Mouse (Mus musculus): ENCODE data around the gene Cnp.
A peak's percentile ranks its signal among the peaks of the same experiment; 100 is the strongest.
"Not testable (repeated sequence)": the region's sequence is repeated elsewhere in the genome, so short reads cannot be mapped to it uniquely, and the experiment has no call there.

Cnp gene

GRCm38 (mm10) chr11:100574708-100575483 lies at the start of gene Cnp:
Gene Cnp (plus strand): TSS chr11:100574904.
- peak; percentile 62 for DNase-seq (ENCODE audit: low read depth, low spot score)

- no peak for DNase-seq (ENCODE audit: low read depth, low spot score)
Measured at GRCm38 (mm10) chr11:100524987-100525630, 49.6 kb upstream of the Cnp start.

- no peak for DNase-seq (ENCODE audit: low read depth, low spot score)
Measured at GRCm38 (mm10) chr11:100526052-100526816, 48.5 kb upstream of the Cnp start.

- peak; percentile 28 for DNase-seq (ENCODE audit: low read depth, low spot score)
Measured at GRCm38 (mm10) chr11:100527066-100527457, 47.6 kb upstream of the Cnp start.

- DNase-seq (ENCODE audit: low read depth, low spot score): peak; percentile 98
Measured at GRCm38 (mm10) chr11:100527458-100528374, 47.0 kb upstream of the Cnp start, which contains the start of gene Acly. Gene Acly (minus strand): TSS chr11:100528000.

GRCm38 (mm10) chr11:100528375-100529165 lies 46.1 kb upstream of the Cnp start:
- DNase-seq (ENCODE audit: low read depth, low spot score): no peak

- no peak for DNase-seq (ENCODE audit: low read depth, low spot score)
Measured at GRCm38 (mm10) chr11:100533871-100534270, 40.8 kb upstream of the Cnp start.

- DNase-seq (ENCODE audit: low read depth, low spot score): not testable (repeated sequence)
Measured at GRCm38 (mm10) chr11:100534411-100534810, 40.3 kb upstream of the Cnp start.

GRCm38 (mm10) chr11:100534821-100535220 lies 39.9 kb upstream of the Cnp start:
- DNase-seq (ENCODE audit: low read depth, low spot score): not testable (repeated sequence)

GRCm38 (mm10) chr11:100535996-100536395 lies 38.7 kb upstream of the Cnp start:
- no peak for DNase-seq (ENCODE audit: low read depth, low spot score)

GRCm38 (mm10) chr11:100536466-100536865 lies 38.2 kb upstream of the Cnp start:
- no peak for DNase-seq (ENCODE audit: low read depth, low spot score)

GRCm38 (mm10) chr11:100540966-100541365 lies 33.7 kb upstream of the Cnp start:
- DNase-seq (ENCODE audit: low read depth, low spot score): no peak

GRCm38 (mm10) chr11:100541577-100541976 lies 33.1 kb upstream of the Cnp start:
- no peak for DNase-seq (ENCODE audit: low read depth, low spot score)

GRCm38 (mm10) chr11:100544832-100545745 lies 29.6 kb upstream of the Cnp start, which contains the start of gene Ttc25:
Gene Ttc25 (plus strand): TSS chr11:100545607.
- DNase-seq (ENCODE audit: low read depth, low spot score): peak; percentile 95

GRCm38 (mm10) chr11:100545746-100546085 lies 29.0 kb upstream of the Cnp start:
- DNase-seq (ENCODE audit: low read depth, low spot score): no peak

- no peak for DNase-seq (ENCODE audit: low read depth, low spot score)
Measured at GRCm38 (mm10) chr11:100546955-100547354, 27.7 kb upstream of the Cnp start.

GRCm38 (mm10) chr11:100548141-100548540 lies 26.6 kb upstream of the Cnp start:
- no peak for DNase-seq (ENCODE audit: low read depth, low spot score)

- no peak for DNase-seq (ENCODE audit: low read depth, low spot score)
Measured at GRCm38 (mm10) chr11:100549466-100549865, 25.2 kb upstream of the Cnp start.

- DNase-seq (ENCODE audit: low read depth, low spot score): no peak
Measured at GRCm38 (mm10) chr11:100550101-100550500, 24.6 kb upstream of the Cnp start.

Data from skeletal muscle tissue, adult 2 months (tissue).